Mouse (Mus musculus) v-Abl transformed pro-B cells (cell line): Measurements from ENCODE around the gene Per2.

Source experiments
- in situ Hi-C, 2 experiments: fragments of 400-800 bp; cut with MboI; formaldehyde crosslinking; loops; one replicate each; pipeline ENCODE4 v1.15.1; 2025; ENCODE audit not compliant: unreplicated experiment in 2 of 2

Per2 gene

DNA sequence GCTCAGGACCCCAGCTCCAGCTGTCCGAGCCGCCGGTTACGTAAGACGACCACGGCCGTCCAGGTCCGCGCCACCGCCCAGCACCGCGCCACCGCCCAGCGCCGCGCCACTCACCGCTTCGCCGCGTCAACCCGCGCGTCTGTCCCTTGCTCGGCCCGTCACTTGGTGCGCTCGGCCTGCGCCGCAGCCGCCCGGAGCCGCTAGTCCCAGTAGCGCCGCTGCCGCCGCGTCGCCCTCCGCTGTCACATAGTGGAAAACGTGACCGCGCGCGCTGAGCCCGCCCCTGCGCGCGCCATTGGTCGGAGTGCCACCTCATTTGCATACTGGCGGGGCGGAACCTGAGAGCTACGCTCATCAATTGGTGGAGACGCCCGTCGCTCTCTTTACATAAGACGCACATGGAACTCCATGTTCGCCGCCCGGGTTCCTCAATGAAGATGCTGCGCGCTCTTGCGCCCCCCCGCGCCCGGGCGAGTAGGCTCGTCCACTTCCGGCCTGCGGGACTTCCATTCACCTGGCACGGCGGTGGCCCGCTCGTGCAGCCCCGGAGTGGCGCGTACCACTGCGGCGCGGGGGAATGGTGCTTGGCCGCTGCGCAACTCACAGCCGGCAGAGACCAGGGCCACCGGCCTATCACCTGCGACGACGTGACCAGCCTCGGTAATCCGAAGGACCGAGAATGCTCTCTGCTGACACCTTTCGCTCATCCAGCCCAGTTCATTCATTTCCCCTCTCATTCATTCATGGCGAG lies at the start of gene Per2:
TSS of gene Per2 (minus strand) at position 266 of the 751 bp plus-strand sequence.
- in situ Hi-C loops: no loop called here

GRCm38 (mm10) chr1:91504615-91505014 lies 45.5 kb upstream of the Per2 start:
- in situ Hi-C loops: no loop called here

DNA sequence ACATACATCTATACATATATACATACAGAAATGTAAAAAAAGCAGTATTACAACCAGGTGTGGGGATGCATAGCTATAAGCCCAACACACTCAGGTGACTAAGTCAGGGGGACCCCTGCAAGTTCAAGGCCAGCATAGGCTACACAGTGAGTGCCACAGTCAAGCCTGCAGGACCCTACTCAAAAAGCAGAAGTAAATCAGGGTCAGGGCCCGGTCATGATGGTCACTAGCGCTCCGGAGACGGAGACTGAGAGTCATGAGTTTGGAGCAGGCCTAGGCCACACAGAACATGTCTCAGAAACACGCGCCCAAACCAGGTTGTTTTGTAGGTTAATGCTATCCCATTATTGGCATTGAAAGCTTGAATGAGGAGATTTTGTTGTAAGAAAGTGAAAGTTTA lies 39.5 kb upstream of the Per2 start:
- in situ Hi-C loops: loop anchor here in 1 of 2 experiments (25.0 kb wide), 2 partner anchors 536 to 886 kb away; partner anchors contain the start of genes Cops8, Prlh and Rab17

DNA sequence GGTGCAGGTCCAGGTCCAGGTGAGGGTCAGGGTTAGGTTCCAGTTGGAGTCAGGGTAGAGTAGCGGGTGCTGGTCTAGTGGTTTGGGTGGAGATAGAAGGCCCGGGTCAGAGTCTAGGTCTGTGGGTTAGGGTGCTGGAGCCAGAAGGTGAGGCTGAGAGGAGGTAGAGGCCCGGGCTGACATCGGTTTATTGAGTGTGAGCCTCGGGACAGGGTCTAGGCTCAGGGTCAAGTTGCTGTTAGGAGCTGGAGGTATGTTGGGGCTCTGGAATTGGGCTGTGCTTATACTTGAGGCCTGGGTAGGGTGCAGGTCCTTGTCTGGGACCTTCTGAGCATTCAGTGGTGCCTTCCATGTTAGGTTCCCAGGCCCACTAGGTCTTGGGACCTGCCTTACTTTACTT lies 36.2 kb upstream of the Per2 start:
- in situ Hi-C loops: loop anchor here in 1 of 2 experiments (25.0 kb wide), 2 partner anchors 533 to 883 kb away; partner anchors contain the start of genes Cops8, Prlh and Rab17

DNA sequence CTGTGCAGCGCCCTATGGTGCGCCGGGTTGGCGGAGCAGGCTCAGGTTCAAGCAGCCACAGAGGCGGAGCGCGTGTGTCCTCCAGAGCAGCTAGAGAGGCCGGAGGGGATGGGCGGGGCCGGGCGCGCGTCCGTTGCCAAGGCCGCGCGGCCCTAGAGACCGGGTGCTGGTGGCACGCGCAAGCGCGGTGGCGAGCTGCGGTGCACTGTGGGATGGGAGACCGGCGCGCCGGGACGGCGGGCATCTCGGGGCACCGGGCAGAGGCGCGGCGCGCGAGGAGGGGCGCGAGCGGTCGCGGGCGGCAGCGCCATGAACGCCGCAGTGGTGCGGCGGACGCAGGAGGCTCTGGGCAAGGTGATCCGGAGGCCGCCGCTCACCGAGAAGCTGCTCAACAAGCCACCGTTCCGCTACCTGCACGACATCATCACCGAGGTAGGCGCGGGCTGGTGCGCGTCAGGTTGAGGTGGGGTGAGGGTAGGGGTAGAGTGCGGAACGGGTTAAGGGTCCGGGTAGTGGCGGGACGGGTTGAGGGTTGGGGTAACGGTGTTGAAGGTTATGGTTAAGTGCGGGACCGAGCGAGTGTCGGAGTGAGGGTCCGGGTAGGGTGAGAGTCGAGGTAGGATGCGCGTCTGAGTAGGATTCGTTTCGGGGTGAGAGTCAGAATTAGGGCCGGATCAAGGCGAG lies 35.5 kb upstream of the Per2 start, which contains the start of gene Traf3ip1:
TSS of gene Traf3ip1 (plus strand) at position 191 of the 684 bp plus-strand sequence.
- in situ Hi-C loops: loop anchor here in 1 of 2 experiments (25.0 kb wide), 2 partner anchors 532 to 882 kb away; partner anchors contain the start of genes Cops8, Prlh and Rab17

- in situ Hi-C loops: loop anchor here in 1 of 2 experiments (25.0 kb wide), 2 partner anchors 532 to 882 kb away; partner anchors contain the start of genes Cops8, Prlh and Rab17
These were observed 34.8 kb upstream of the Per2 start for GRCm38 (mm10) chr1:91493938-91494337.

- in situ Hi-C loops: loop anchor here in 1 of 2 experiments (25.0 kb wide), 2 partner anchors 530 to 880 kb away; partner anchors contain the start of genes Cops8, Prlh and Rab17
These were observed 33.6 kb upstream of the Per2 start for GRCm38 (mm10) chr1:91492740-91493139.

GRCm38 (mm10) chr1:91490322-91490721 lies 31.2 kb upstream of the Per2 start:
- in situ Hi-C loops: loop anchor here in 1 of 2 experiments (25.0 kb wide), 2 partner anchors 528 to 878 kb away; partner anchors contain the start of genes Cops8, Prlh and Rab17

DNA sequence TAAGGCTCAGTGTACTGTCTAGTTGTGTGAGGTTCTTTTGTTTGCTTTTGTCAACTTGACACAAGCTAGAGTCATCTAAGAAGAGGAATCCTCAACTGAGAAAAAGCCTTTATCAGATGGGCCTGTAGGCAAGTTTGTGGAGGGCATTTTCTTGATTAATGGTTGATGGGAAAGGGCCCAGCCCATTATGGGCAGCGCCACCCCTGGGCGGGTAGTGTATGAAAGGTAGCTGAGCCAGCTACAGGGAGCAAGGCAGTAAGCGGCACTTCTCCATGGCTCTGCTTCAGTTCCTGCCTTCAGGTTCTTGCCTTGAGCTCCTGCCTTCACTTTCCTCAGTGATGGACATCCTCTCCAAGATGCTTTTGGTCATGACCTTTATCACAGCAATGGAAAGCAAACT lies 27.0 kb upstream of the Per2 start:
- in situ Hi-C loops: loop anchor here (10.0 to 25.0 kb wide), 3 partner anchors 121 to 874 kb away; partner anchors contain the start of genes Cops8 (in 1 of the 2), Erfe (in 1 of the 2), Prlh (in 1 of the 2) and Rab17 (in 1 of the 2)

DNA sequence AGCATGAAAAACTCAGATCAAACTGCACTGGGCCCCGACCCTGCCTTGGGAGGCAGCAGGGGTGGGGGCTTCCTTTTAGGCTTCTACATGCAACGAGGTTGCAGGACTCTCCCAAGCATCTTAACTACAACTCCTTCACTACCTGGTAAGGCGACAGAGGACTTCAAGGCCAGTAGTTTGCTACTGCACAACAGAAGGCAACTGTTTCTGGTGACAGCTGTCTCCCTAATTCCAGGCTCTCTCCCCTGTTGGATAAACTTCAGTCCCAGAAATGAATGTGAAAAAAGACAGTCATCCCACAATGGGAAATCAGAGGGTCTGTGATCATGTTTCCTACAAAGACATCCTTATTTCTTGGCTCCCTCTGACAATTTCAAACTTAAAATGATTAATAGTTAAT lies 26.3 kb upstream of the Per2 start:
- in situ Hi-C loops: loop anchor here (10.0 to 25.0 kb wide), 3 partner anchors 121 to 873 kb away; partner anchors contain the start of genes Cops8 (in 1 of the 2), Erfe (in 1 of the 2), Prlh (in 1 of the 2) and Rab17 (in 1 of the 2)

DNA sequence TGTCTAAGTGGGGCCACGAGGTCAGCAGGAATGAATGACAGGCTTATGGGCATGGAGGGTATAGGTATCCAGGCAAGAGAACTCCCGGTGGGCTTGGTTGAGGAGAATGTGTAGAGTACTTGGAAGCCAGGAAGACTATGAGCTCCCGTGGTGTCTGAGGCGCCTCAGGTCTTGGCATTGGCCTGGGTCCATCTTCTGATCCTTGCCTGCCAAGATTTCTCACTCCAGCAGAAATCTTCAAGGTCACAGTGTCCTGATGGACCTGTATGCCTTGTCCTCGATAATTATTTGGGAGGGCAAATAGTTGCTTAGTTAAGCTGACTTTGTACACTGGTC lies 24.9 kb upstream of the Per2 start:
- in situ Hi-C loops: loop anchor here (5.0 to 25.0 kb wide), 4 partner anchors 57 to 872 kb away; partner anchors contain the start of genes Cops8 (in 1 of the 2), Erfe (in 1 of the 2), Prlh (in 1 of the 2) and Rab17 (in 1 of the 2)

DNA sequence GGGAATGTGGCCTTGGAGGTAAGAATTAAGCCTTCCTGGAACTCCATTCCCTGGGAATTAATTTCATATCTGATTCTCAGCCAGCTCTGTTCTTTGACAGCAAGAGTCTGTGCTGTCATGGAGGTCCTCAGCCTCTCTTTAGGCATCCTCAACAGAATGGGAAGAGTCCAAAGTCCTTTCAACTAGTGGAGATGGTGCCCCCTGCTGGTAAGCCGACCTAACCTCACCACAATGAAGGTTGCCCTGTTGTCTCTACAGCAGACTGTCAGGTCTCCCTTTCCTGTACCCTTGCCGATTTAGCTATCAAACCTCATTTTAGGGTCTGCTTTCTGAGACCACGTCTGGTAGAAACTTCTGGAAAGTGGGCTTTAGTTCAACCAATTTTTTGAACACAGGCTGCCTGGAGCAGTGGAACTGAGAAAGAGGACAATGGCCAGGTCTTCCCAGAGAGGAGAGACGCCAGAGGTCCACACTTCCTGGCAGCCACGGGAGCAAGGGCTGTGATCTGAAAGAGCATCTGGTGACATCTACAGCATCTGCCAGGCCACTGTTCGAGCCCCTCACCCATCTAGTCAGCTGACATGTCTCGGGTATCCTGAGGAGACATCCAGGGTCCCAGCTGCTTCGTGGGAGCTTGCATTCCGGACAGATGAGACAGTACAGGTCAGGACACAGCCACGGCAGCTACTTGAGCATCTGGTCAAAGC lies 24.3 kb upstream of the Per2 start:
- in situ Hi-C loops: loop anchor here (5.0 to 25.0 kb wide), 4 partner anchors 56 to 871 kb away; partner anchors contain the start of genes Cops8 (in 1 of the 2), Erfe (in 1 of the 2), Prlh (in 1 of the 2) and Rab17 (in 1 of the 2)

GRCm38 (mm10) chr1:91482616-91483211 lies 23.6 kb upstream of the Per2 start:
- in situ Hi-C loops: loop anchor here (5.0 to 25.0 kb wide), 4 partner anchors 55 to 870 kb away; partner anchors contain the start of genes Cops8 (in 1 of the 2), Erfe (in 1 of the 2), Prlh (in 1 of the 2) and Rab17 (in 1 of the 2)

- in situ Hi-C loops: loop anchor here in 1 of 2 experiments (25.0 kb wide), 2 partner anchors 517 to 867 kb away; partner anchors contain the start of genes Cops8, Prlh and Rab17
These were observed 19.8 kb upstream of the Per2 start for GRCm38 (mm10) chr1:91478958-91479357.

DNA sequence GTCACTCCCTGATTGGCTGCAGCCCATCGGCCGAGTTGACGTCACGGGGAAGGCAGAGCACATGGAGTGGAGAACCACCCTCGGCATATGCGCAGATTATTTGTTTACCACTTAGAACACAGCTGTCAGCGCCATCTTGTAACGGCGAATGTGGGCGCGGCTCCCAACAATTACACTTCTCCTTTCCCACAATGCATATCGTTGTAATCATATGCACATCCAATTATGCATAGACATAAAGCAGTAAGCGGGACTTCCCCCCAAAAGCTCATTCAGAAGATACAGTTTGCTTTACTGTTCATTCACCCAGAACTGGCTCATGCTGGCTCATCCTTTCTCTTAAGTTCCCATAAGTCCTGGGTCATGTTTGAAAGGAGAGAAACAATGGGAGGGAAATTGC lies 19.0 kb upstream of the Per2 start:
- in situ Hi-C loops: loop anchor here in 1 of 2 experiments (25.0 kb wide), 2 partner anchors 516 to 866 kb away; partner anchors contain the start of genes Cops8, Prlh and Rab17

- in situ Hi-C loops: no loop called here
These were observed 10.8 kb upstream of the Per2 start for GRCm38 (mm10) chr1:91469888-91470419.

- in situ Hi-C loops: no loop called here
These were observed 7.1 kb upstream of the Per2 start for GRCm38 (mm10) chr1:91466186-91466585.

DNA sequence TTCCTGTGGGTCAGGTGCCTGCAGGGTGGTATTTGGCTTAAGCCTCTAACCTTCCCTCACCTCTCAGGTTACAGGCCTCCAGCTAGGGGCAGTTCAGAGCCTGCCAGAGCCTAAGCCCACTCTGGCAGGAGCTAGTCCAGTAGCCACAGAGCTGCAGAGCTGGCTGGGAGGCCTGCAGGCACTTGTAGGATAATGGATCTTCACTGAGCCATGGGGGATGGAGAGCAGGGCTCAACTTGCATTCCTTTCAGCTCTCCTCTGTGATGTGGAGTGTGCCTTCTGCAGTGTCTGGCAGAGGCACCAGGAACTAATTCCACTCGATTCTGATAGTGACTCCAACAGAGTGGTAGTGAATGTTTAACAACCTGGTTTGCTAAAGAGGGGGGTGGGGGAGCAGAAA lies 6.1 kb upstream of the Per2 start:
- in situ Hi-C loops: no loop called here

DNA sequence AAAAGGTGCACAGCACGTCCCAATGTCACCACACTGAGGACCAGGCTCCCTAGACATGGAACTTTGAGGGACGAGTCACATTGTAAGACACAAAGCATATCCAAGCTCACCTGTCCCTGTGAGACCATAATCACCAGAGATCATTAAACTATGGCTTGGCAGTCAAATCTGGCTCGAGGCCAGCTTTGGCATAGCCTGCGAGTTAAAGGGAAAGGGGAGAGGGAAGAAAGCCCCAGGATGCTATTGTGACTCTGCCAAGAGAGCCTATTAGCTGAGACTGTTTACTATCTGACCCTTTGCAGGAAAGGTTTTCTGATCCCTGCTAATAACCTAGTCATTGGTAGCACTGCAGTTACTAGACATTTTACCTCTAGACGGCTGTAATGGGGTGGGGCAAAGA lies 5.3 kb upstream of the Per2 start:
- in situ Hi-C loops: no loop called here
